Mouse (Mus musculus): ENCODE data around the gene Ninj1. TPM values are rescaled to one million over a fixed set of nuclear protein-coding genes. Genes with fewer than 3 reads are reported as not detected.
A peak's percentile ranks its signal among the peaks of the same experiment; 100 is the strongest.

Ninj1 gene
- polyA plus RNA-seq, 1 experiment from 2014 or later = 55.8 TPM

DNA sequence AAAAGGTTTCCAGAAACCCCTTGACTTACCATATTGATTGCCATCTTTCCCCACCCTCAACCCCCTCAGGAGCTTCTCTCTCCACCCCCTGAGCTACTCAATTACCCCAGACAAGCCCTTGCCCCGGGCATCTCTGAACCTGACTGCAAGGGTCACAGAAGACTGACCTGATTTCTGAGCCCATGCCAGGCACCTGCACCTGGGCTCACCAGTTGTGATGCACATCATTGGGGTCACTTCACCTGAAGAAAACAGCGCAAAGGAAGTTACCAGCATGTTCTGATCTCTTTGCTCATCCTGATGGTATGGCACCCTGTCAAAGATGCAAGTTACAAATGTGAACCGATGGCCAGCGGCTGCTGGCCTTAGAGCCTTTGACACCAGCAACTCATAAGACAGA is 38.6 kb upstream of the Ninj1 start:
- 76% methylated on average over 4 of the region's 4 CpGs for WGBS
- no peak overlapping the region for H3K27ac ChIP-seq (ENCODE audit: poor library complexity, severe bottlenecking)
- peaks cover 77% of the 10 kb centered on the region for H3K27me3 ChIP-seq (replicated peaks)
- ATAC-seq (ENCODE audit: insufficient number of reproducible peaks, low FRiP score) = no peak
- no peaks in the 10 kb centered on the region for H3K36me3 ChIP-seq
- no peak overlapping the region for H3K4me3 ChIP-seq
- peaks cover 41% of the 10 kb centered on the region for H3K4me1 ChIP-seq (replicated peaks)
- no peaks in the 10 kb centered on the region for H3K9me3 ChIP-seq (replicated peaks)
- H3K4me2 ChIP-seq = no peak overlapping the region
- H3K9ac ChIP-seq = no peak overlapping the region

DNA sequence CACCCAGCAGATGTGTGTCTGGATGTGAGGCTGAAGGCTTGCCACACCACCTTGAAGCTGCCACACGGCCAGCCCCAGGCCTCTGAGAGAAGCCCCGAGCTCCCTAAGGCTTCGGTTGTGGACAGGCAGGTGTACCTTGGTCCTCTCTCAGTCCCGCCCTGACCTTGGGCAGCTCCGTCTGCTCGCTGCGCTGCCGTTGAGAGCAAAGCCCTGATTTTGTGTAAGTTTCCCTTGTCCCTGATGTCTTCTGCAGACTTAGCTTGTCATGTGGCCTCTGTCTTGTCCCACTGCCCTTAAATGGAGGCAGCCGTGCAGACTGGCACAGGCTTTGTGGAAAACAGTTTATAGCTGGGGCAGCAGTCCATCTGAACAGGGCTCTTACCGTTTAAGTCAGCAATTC is 33.3 kb upstream of the Ninj1 start:
- peak overlapping the region; percentile 37; the same call in 1 of the 2 replicates for H3K27ac ChIP-seq (ENCODE audit: poor library complexity, severe bottlenecking)
- no peak overlapping the region for H3K4me3 ChIP-seq
- no peaks in the 10 kb centered on the region for H3K36me3 ChIP-seq
- H3K27me3 ChIP-seq (replicated peaks) = peaks cover 31% of the 10 kb centered on the region
- no peak overlapping the region for H3K4me2 ChIP-seq
- no peak for ATAC-seq (ENCODE audit: insufficient number of reproducible peaks, low FRiP score)
- peaks cover 6% of the 10 kb centered on the region for H3K9me3 ChIP-seq (replicated peaks)
- WGBS = 62% methylated on average over 10 of the region's 10 CpGs
- H3K4me1 ChIP-seq (replicated peaks) = peaks cover 14% of the 10 kb centered on the region
- no peak overlapping the region for H3K9ac ChIP-seq

DNA sequence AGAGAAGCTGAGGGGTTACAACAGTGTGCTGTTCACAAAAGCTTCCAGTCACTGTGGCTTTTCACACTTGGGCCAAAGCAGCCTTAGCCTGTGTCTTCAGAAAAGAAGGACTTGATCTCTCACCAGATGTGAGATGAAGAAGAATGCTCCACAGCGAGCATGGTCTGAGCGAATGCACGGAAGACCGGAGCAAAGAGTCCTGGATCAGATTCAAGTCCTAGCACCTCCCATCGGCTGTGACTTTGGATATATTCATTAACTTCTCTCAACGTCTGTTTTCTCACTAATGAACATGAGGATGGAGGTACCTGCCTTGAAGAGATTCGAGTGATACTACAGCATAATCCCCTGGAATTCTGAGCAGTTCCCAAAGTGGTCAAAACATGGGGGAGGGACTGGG is 32.7 kb upstream of the Ninj1 start:
- ATAC-seq (ENCODE audit: insufficient number of reproducible peaks, low FRiP score) = no peak
- Histone ChIP-seq H3K27ac (ENCODE audit: poor library complexity, severe bottlenecking) (no peak overlapping the region), H3K4me1 (replicated peaks) (peaks cover 14% of the 10 kb centered on the region), H3K4me3 (no peak overlapping the region), H3K4me2 (no peak overlapping the region), H3K9ac (no peak overlapping the region), H3K9me3 (replicated peaks) (peaks cover 6% of the 10 kb centered on the region), H3K36me3 (no peaks in the 10 kb centered on the region), H3K27me3 (replicated peaks) (peaks cover 30% of the 10 kb centered on the region)
- 58% methylated on average over 7 of the region's 7 CpGs for WGBS

DNA sequence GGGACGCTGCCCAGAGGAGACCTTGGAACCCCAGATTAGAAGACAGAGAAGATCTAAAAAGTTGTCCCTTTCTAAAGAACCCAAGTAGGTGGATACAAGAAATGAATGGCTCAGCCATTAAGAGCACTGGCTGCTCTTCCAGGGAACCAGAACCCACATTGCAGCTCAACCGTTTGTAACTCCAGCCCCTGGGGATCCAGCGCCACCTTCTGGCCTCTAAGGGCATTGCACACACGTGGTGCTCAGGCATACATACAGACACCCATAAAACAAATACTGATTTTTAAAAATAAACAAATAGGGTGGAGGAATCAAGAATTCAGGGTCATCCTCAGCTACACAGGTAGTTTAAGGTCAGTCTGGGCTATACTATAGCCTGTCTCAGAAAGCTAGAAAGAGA is 30.6 kb upstream of the Ninj1 start:
- 66% methylated on average over 4 of the region's 4 CpGs for WGBS
- peaks cover 14% of the 10 kb centered on the region for H3K4me1 ChIP-seq (replicated peaks)
- no peak overlapping the region for H3K4me2 ChIP-seq

DNA sequence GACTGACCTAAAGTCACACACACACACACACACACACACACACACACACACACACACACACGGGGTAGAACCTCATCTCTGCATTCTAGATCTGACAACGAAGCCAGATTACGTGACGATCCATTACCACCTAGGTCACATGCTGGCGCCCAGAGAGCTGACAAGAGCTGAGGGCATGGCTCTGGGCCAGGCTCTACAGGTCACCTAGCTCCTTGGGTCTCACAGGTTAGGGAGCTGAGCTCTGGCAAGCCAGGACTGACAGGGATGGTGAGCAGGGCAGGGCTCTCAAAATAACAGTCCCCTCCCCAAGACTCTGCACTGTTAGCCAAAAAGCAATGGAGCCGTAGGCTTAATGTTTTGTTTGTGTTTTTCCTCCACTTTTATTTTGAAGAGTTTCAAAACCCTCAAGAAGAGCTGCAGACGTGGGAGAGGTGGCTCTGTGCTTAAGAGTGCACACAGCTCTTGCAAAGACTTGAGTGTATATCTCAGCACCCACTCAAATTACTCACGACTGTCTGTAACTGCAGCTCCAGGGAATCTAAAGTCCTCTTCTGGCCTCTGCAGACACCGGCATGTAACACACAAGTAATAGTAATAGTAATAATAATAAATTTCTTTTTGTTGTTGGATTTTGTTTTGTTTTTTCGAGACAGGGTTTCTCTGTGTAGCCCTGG is 29.1 kb upstream of the Ninj1 start:
- H3K9ac ChIP-seq = no peak overlapping the region
- peaks cover 6% of the 10 kb centered on the region for H3K9me3 ChIP-seq (replicated peaks)
- H3K4me1 ChIP-seq (replicated peaks) = peaks cover 14% of the 10 kb centered on the region
- H3K27ac ChIP-seq (ENCODE audit: poor library complexity, severe bottlenecking) = no peak overlapping the region
- no peak overlapping the region for H3K4me3 ChIP-seq
- H3K36me3 ChIP-seq = no peaks in the 10 kb centered on the region
- no peak overlapping the region for H3K4me2 ChIP-seq
- H3K27me3 ChIP-seq (replicated peaks) = peaks cover 14% of the 10 kb centered on the region
- ATAC-seq (ENCODE audit: insufficient number of reproducible peaks, low FRiP score) = no peak
- WGBS = 67% methylated on average over 10 of the region's 10 CpGs

More for the DNA sequence above, 30.6 kb upstream of the Ninj1 start:
- H3K36me3 ChIP-seq = no peaks in the 10 kb centered on the region
- H3K9ac ChIP-seq = no peak overlapping the region
- ATAC-seq (ENCODE audit: insufficient number of reproducible peaks, low FRiP score) = no peak
- no peak overlapping the region for H3K27ac ChIP-seq (ENCODE audit: poor library complexity, severe bottlenecking)
- peaks cover 6% of the 10 kb centered on the region for H3K9me3 ChIP-seq (replicated peaks)
- H3K27me3 ChIP-seq (replicated peaks) = peaks cover 14% of the 10 kb centered on the region
- no peak overlapping the region for H3K4me3 ChIP-seq

DNA sequence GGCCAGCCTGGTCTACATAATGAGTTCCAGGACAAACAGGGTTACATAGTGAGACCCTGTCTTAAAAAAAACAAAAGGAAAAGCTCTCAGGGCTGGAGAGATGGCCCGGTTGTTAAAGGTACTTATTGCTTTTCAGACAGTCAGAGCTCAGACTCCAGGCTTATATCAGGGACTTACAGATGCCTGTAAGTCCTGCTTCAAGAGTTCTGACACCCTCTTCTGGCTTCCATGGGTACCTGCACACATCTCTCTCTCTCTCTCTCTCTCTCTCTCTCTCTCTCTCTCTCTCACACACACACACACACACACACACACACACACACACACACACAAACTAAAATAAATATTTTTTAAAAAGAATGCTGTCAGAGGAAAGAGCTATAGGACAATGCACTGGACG is 26.0 kb upstream of the Ninj1 start:
- Histone ChIP-seq H3K9me3 (replicated peaks) (peaks cover 6% of the 10 kb centered on the region), H3K4me2 (no peak overlapping the region), H3K27me3 (replicated peaks) (peaks cover 14% of the 10 kb centered on the region), H3K4me1 (replicated peaks) (no peaks in the 10 kb centered on the region), H3K36me3 (no peaks in the 10 kb centered on the region), H3K9ac (no peak overlapping the region), H3K4me3 (no peak overlapping the region), H3K27ac (ENCODE audit: poor library complexity, severe bottlenecking) (no peak overlapping the region)
- 53% methylated on average over 2 of the region's 2 CpGs for WGBS
- ATAC-seq (ENCODE audit: insufficient number of reproducible peaks, low FRiP score) = no peak

DNA sequence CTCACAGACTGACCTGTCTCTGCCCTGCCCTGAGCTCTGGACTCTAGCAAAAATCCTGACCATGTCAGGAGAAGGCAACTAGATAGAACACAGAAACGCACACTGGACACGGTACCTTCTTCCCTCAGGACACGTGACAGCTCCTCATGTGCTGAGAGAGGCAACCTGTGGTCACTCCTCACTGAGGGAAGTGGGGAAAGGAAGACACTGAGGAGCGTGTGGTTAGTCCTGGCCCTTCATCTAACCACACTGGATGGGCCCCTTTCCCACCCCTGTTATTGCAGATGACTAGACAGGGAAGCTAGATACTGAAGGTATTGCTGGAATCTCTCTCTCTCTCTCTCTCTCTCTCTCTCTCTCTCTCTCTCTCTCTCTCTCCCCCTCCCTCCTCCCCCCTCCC is 24.6 kb upstream of the Ninj1 start:
- no peak for ATAC-seq (ENCODE audit: insufficient number of reproducible peaks, low FRiP score)
- 65% methylated on average over 4 of the region's 4 CpGs for WGBS

DNA sequence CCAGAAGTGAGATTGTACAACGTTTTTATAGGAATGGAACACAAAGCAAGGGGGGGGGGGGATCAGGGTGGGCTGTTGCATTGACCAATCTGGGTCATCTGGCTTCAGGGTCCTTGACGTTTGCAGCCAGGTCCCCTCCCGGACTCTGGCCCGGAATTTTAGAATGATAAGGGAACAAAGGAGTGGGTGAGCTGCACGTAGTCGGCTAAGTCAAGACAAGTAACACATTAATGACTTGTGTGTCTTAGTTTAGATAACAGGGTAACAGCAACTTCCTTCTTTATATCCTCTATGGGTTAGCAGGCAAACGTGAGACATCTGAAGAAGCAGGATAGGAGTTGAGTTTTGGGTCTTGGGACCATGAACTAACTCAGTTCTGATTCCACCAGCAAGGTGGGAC is 23.6 kb upstream of the Ninj1 start:
- Histone ChIP-seq H3K9ac (no peak overlapping the region), H3K27ac (ENCODE audit: poor library complexity, severe bottlenecking) (no peak overlapping the region), H3K36me3 (no peaks in the 10 kb centered on the region), H3K4me3 (no peak overlapping the region), H3K27me3 (replicated peaks) (peaks cover 9% of the 10 kb centered on the region), H3K4me2 (no peak overlapping the region), H3K9me3 (replicated peaks) (no peaks in the 10 kb centered on the region), H3K4me1 (replicated peaks) (no peaks in the 10 kb centered on the region)
- WGBS = 35% methylated on average over 7 of the region's 7 CpGs
- ATAC-seq (ENCODE audit: insufficient number of reproducible peaks, low FRiP score) = no peak

More for the DNA sequence above, 24.6 kb upstream of the Ninj1 start:
- Histone ChIP-seq H3K36me3 (no peaks in the 10 kb centered on the region), H3K27ac (ENCODE audit: poor library complexity, severe bottlenecking) (no peak overlapping the region), H3K4me3 (no peak overlapping the region), H3K4me1 (replicated peaks) (no peaks in the 10 kb centered on the region), H3K9ac (no peak overlapping the region), H3K9me3 (replicated peaks) (no peaks in the 10 kb centered on the region), H3K4me2 (no peak overlapping the region), H3K27me3 (replicated peaks) (peaks cover 14% of the 10 kb centered on the region)

DNA sequence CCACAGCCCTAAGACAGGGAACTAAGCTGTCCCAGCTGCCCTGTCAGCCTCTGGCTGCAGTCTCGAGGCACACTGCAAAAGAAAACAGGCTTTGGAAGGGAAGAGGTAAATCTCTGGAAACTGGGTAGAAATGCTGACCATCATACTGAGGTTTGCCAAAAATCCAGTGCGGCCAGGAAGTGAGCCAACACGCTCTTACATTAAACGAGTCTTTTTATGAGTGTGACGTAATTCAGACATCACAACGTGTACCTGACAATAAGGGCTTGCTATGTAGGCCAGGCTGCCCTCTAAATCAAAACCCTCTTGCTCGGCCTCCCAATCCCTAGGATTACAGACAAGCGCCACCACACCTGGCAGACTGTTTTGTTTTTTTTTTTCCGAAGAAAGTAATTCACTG is 20.2 kb upstream of the Ninj1 start:
- no peaks in the 10 kb centered on the region for H3K36me3 ChIP-seq
- no peak overlapping the region for H3K27ac ChIP-seq (ENCODE audit: poor library complexity, severe bottlenecking)
- no peak overlapping the region for H3K4me2 ChIP-seq
- H3K4me3 ChIP-seq = no peak overlapping the region
- H3K4me1 ChIP-seq (replicated peaks) = peaks cover 11% of the 10 kb centered on the region
- WGBS = 66% methylated on average over 9 of the region's 9 CpGs
- H3K27me3 ChIP-seq (replicated peaks) = no peaks in the 10 kb centered on the region
- ATAC-seq (ENCODE audit: insufficient number of reproducible peaks, low FRiP score) = no peak
- no peaks in the 10 kb centered on the region for H3K9me3 ChIP-seq (replicated peaks)
- no peak overlapping the region for H3K9ac ChIP-seq

DNA sequence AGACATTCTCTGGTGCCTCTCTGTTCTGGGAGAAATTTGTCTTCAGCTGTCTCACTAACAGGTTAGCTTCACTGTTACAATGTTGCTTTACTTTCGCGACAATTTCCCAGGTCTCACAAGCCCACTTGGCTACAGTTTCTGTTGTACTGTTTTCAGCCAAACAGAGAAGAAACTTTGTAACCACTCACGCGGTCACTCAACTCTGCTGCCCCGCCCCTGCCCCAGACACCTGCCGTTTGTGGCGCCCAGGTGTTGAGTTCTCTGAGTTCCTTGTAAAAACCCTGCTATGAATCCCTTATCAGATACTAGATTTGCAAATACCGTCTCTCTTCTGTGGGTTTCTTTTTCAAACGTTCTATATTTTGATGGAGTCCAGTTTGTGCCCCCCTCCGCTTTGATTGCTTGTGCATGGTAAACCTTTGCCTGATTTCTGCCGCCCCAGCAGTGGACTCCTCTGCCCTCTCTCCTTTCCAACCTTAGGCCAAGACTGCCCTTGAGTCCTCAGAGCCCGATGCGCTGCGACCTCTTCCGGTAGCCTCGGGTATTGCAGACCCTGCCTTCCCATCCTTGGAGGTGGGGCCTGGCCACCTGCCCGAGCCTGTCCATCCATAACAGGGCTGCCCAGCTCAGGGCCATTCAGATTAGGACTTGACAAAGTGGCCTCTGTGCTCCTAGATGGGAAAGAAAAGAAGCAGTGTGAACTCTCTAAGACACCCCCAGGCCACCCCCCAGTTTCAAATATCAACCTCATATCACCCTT is 17.7 kb upstream of the Ninj1 start:
- H3K4me2 ChIP-seq = no peak overlapping the region
- no peak overlapping the region for H3K9ac ChIP-seq
- H3K36me3 ChIP-seq = no peaks in the 10 kb centered on the region
- H3K4me1 ChIP-seq (replicated peaks) = peaks cover 18% of the 10 kb centered on the region
- ATAC-seq (ENCODE audit: insufficient number of reproducible peaks, low FRiP score) = peak; percentile 52; the same call in 1 of the 2 replicates
- no peak overlapping the region for H3K27ac ChIP-seq (ENCODE audit: poor library complexity, severe bottlenecking)
- H3K9me3 ChIP-seq (replicated peaks) = no peaks in the 10 kb centered on the region
- WGBS = 14% methylated on average over 17 of the region's 17 CpGs
- H3K27me3 ChIP-seq (replicated peaks) = peaks cover 5% of the 10 kb centered on the region; the same call in 1 of the 2 replicates
- no peak overlapping the region for H3K4me3 ChIP-seq

DNA sequence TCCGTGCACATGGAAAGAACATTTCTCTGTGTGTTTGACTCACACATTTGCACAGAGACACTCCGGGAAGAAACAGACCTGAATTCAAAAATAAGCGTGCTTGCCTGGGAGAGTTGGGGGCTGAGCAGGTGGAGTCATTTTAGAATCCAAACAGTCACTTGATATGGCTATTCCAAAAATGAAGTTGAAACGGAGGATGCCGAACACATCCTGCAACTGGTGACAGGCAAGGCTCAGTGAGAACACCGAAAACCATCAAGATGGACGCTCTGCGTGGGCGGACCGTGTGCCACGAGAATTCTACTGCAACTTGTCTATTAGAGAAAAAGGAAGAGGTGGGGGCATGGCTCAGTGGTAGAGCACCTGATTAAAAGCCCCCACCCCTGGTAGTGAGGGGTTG is 16.7 kb upstream of the Ninj1 start:
- no peaks in the 10 kb centered on the region for H3K36me3 ChIP-seq
- H3K9ac ChIP-seq = no peak overlapping the region
- WGBS = 86% methylated on average over 11 of the region's 11 CpGs
- no peak overlapping the region for H3K27ac ChIP-seq (ENCODE audit: poor library complexity, severe bottlenecking)
- H3K27me3 ChIP-seq (replicated peaks) = peaks cover 5% of the 10 kb centered on the region; the same call in 1 of the 2 replicates
- no peak overlapping the region for H3K4me2 ChIP-seq
- no peak for ATAC-seq (ENCODE audit: insufficient number of reproducible peaks, low FRiP score)
- peaks cover 18% of the 10 kb centered on the region for H3K4me1 ChIP-seq (replicated peaks)
- H3K9me3 ChIP-seq (replicated peaks) = no peaks in the 10 kb centered on the region
- no peak overlapping the region for H3K4me3 ChIP-seq
